Mouse (Mus musculus): ENCODE results near the gene Dppa2. TPM values are rescaled to one million over a fixed set of nuclear protein-coding genes. Genes with fewer than 3 reads are reported as not detected.
"Not testable (repeated sequence)": the region's sequence is repeated elsewhere in the genome, so short reads cannot be mapped to it uniquely, and the experiment has no call there.

Dppa2 gene
- polyA plus RNA-seq, 1 experiment from 2014 or later = not detected

DNA sequence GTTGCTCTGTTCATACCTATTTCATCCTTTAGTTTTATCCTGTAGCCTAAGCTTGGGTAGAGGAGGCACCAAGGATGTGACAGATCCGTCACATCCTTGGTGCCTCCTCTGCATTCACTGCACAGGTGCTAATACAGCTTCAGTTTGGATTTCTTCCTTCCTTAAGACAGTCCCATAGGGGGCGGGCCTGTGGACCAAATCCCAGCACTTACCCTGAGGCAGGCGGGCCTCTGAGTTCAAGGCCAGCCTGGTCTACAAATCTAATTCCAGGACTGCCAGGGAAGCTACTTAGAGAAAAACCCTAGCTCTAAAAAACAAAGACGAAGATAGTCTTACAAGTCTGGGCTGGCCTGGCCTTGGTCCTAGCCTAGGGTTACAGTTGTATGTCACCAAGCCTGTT lies 18.2 kb upstream of the Dppa2 start:
- WGBS = 85% methylated on average over 4 of the region's 4 CpGs
- ATAC-seq (ENCODE audit: insufficient number of reproducible peaks, low FRiP score, low TSS enrichment, low read depth) = no peak

DNA sequence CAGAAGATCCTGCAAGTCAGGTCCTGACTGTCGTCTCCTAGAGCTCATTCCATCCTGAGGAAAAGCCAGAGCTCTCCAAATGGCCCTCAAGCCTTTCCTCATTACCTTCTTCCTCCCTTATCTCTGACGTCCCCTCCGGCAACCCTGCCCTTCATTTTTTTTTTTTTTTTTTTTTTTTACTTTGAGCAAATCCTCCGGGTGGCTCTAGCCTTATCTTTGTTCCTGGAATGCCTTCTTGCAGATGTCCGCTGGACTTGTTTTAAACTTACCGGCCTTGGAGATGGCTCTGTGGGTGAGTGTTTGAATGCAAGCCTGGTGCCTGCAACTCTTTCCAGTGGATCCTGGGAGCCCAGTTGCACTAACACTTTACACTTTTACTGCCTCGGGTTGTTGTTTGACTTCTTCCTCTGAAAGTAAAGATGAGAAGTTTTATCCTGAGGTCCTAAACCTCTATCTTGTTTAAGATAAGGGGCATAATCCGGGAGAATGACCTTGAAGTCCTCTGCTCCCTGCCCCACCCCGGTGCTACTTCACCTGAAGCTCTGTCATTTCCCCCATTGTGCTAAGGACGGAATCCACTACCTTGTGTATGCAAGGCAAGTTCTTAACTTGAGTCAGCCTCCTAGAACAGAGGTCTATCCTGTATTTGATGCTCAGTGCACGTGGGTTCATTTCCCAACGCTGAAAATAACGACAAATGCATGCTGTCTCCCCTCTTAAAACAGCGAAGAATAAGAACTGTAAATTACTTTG lies 6.1 kb upstream of the Dppa2 start:
- ATAC-seq (ENCODE audit: insufficient number of reproducible peaks, low FRiP score, low TSS enrichment, low read depth) (no peak), DNase-seq (ENCODE audit: low spot score) (no peak)
- H3K9me3 ChIP-seq (ENCODE audit: control insufficient read depth, low read length) = no peaks in the 10 kb centered on the region
- H3K27me3 ChIP-seq (ENCODE audit: control insufficient read depth, insufficient read depth, low read length) = no peaks in the 10 kb centered on the region
- no peaks in the 10 kb centered on the region for H3K4me1 ChIP-seq (ENCODE audit: control insufficient read depth, insufficient read depth, low read length)
- WGBS = 66% methylated on average over 14 of the region's 14 CpGs
- H3K9ac ChIP-seq (ENCODE audit: low read length) = no peak overlapping the region
- H3K4me2 ChIP-seq (ENCODE audit: low read depth, severe bottlenecking) = no peak overlapping the region
- H3K27ac ChIP-seq (replicated peaks; ENCODE audit: low read depth, low read length) = no peak overlapping the region
- H3K36me3 ChIP-seq (ENCODE audit: control insufficient read depth, insufficient read depth, low read length) = no peaks in the 10 kb centered on the region
- H3K4me3 ChIP-seq (ENCODE audit: low read depth, low read length) = no peak overlapping the region

More for the DNA sequence above, 18.2 kb upstream of the Dppa2 start:
- no peaks in the 10 kb centered on the region for H3K36me3 ChIP-seq (ENCODE audit: control insufficient read depth, insufficient read depth, low read length)
- H3K4me3 ChIP-seq (ENCODE audit: low read depth, low read length) = no peak overlapping the region
- H3K27ac ChIP-seq (replicated peaks; ENCODE audit: low read depth, low read length) = no peak overlapping the region
- H3K4me2 ChIP-seq (ENCODE audit: low read depth, severe bottlenecking) = no peak overlapping the region
- H3K4me1 ChIP-seq (ENCODE audit: control insufficient read depth, insufficient read depth, low read length) = no peaks in the 10 kb centered on the region
- no peak for DNase-seq (ENCODE audit: low spot score)
- H3K9ac ChIP-seq (ENCODE audit: low read length) = no peak overlapping the region
- no peaks in the 10 kb centered on the region for H3K9me3 ChIP-seq (ENCODE audit: control insufficient read depth, low read length)
- no peaks in the 10 kb centered on the region for H3K27me3 ChIP-seq (ENCODE audit: control insufficient read depth, insufficient read depth, low read length)

DNA sequence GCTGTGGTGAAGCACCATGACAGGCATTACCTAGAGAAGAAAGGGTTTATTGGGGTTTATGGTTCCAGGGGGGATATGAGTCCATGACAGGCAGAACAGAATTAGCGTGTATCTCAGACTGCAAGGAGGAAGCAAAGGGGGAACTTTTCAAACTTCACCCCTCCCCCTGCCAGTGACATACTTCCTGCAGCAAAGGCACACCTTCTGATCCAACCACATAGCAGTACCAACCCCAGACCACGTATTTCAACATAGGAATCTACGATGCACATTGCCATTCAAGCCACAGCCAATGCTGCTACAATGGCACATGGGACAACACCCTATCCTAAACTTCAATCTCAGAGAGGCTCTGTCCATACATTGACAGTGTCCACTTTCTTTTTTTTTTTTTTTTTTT lies 3.8 kb upstream of the Dppa2 start:
- Histone ChIP-seq H3K4me1 (ENCODE audit: control insufficient read depth, insufficient read depth, low read length) (no peaks in the 10 kb centered on the region), H3K4me3 (ENCODE audit: low read depth, low read length) (no peak overlapping the region), H3K36me3 (ENCODE audit: control insufficient read depth, insufficient read depth, low read length) (no peaks in the 10 kb centered on the region), H3K9ac (ENCODE audit: low read length) (no peak overlapping the region), H3K9me3 (ENCODE audit: control insufficient read depth, low read length) (no peaks in the 10 kb centered on the region), H3K27me3 (ENCODE audit: control insufficient read depth, insufficient read depth, low read length) (no peaks in the 10 kb centered on the region), H3K4me2 (ENCODE audit: low read depth, severe bottlenecking) (no peak overlapping the region), H3K27ac (replicated peaks; ENCODE audit: low read depth, low read length) (no peak overlapping the region)
- 85% methylated on average over 3 of the region's 3 CpGs for WGBS
- no peak for DNase-seq (ENCODE audit: low spot score)
- no peak for ATAC-seq (ENCODE audit: insufficient number of reproducible peaks, low FRiP score, low TSS enrichment, low read depth)

DNA sequence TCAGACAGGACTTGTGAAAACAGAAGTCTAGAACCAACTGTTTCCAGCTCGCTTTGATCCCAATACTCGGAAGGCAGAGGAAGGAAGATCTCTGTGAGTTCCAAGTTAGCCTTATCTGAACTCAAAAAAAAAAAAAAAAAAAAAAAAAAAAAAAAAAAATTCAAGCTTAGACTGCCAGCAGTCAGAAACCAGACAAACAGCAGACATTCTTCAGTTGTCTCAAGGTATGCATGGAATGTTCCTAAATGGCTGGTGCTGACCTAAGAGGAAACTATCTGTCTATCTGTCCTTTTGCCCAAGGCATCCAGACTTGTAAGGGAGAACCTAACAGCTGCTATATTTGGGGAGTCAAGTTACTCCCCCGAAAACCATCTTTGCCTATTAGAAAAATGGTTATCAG lies 275 bp downstream of the Dppa2 start:
- no peak for DNase-seq (ENCODE audit: low spot score)
- Histone ChIP-seq H3K9ac (ENCODE audit: low read length) (no peak overlapping the region), H3K4me3 (ENCODE audit: low read depth, low read length) (no peak overlapping the region), H3K36me3 (ENCODE audit: control insufficient read depth, insufficient read depth, low read length) (no peaks in the 10 kb centered on the region), H3K27ac (replicated peaks; ENCODE audit: low read depth, low read length) (no peak overlapping the region), H3K4me1 (ENCODE audit: control insufficient read depth, insufficient read depth, low read length) (no peaks in the 10 kb centered on the region), H3K4me2 (ENCODE audit: low read depth, severe bottlenecking) (no peak overlapping the region), H3K9me3 (ENCODE audit: control insufficient read depth, low read length) (no peaks in the 10 kb centered on the region), H3K27me3 (ENCODE audit: control insufficient read depth, insufficient read depth, low read length) (no peaks in the 10 kb centered on the region)
- whole genome bisulfite sequencing = 81% methylated on average over 3 of the region's 3 CpGs
- ATAC-seq (ENCODE audit: insufficient number of reproducible peaks, low FRiP score, low TSS enrichment, low read depth) = no peak

DNA sequence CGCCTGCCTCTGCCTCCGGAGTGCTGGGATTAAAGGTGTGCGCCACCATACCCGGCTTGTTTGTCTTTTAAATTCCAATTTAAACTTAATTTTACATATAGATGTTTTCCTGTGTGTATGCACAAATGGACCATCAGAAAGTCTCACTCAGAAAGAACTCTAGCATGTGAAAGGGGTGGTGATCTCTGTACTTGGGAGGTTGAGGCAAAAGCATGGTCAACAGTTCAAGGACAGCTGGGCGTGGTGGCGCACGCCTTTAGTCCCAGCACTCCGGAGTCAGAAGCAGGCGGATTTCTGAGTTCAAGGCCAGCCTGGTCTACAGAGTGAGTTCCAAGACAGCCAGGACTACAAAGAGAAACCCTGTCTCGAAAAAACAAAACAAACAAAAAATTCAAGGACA lies 5.2 kb downstream of the Dppa2 start:
- WGBS = 92% methylated on average over 10 of the region's 10 CpGs
- not testable (repeated sequence) for H3K27ac ChIP-seq (replicated peaks; ENCODE audit: low read depth, low read length); H3K9me3 ChIP-seq (ENCODE audit: control insufficient read depth, low read length); H3K27me3 ChIP-seq (ENCODE audit: control insufficient read depth, insufficient read depth, low read length); H3K4me3 ChIP-seq (ENCODE audit: low read depth, low read length); DNase-seq (ENCODE audit: low spot score); H3K36me3 ChIP-seq (ENCODE audit: control insufficient read depth, insufficient read depth, low read length); ATAC-seq (ENCODE audit: insufficient number of reproducible peaks, low FRiP score, low TSS enrichment, low read depth); H3K4me2 ChIP-seq (ENCODE audit: low read depth, severe bottlenecking); H3K4me1 ChIP-seq (ENCODE audit: control insufficient read depth, insufficient read depth, low read length); H3K9ac ChIP-seq (ENCODE audit: low read length)

DNA sequence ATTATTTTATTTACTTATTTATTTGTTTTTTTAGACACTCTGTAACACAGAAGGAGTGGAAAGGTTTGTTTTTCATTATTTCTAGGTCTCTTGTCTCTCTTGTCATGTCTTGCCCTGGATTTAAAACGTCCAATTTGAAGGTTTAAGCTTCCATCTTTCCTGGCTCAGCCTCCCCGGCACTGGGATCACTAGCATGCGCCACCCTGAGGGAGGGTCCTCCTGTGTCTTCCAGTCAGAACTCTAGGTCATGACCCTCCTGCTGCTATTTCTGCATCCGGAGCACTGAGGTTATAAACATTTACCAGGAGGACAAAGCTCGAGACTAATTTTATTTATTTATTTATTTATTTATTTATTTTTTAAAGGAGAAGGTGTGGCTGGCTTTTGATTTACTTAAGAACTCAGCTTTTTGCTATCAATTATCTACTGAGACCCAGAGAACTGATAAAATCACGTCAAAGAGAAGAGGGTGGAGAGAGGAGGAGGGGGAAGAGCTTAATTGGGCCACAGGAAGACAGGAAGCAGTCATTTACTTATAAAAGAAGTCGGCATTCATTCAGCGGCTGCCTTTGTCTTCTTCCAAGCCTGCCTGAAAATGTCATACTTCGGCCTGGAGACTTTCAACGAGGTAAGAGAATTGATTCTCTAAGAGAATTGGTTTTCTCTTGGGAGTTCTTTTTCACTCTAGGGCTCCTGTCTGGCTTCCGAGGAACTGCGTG lies 6.4 kb downstream of the Dppa2 start:
- Histone ChIP-seq H3K9ac (ENCODE audit: low read length) (no peak overlapping the region), H3K4me1 (ENCODE audit: control insufficient read depth, insufficient read depth, low read length) (no peaks in the 10 kb centered on the region), H3K4me3 (ENCODE audit: low read depth, low read length) (no peak overlapping the region), H3K36me3 (ENCODE audit: control insufficient read depth, insufficient read depth, low read length) (no peaks in the 10 kb centered on the region), H3K27me3 (ENCODE audit: control insufficient read depth, insufficient read depth, low read length) (no peaks in the 10 kb centered on the region), H3K27ac (replicated peaks; ENCODE audit: low read depth, low read length) (no peak overlapping the region), H3K4me2 (ENCODE audit: low read depth, severe bottlenecking) (no peak overlapping the region), H3K9me3 (ENCODE audit: control insufficient read depth, low read length) (no peaks in the 10 kb centered on the region)
- ATAC-seq (ENCODE audit: insufficient number of reproducible peaks, low FRiP score, low TSS enrichment, low read depth) = no peak
- no peak for DNase-seq (ENCODE audit: low spot score)
- WGBS = 84% methylated on average over 12 of the region's 12 CpGs

DNA sequence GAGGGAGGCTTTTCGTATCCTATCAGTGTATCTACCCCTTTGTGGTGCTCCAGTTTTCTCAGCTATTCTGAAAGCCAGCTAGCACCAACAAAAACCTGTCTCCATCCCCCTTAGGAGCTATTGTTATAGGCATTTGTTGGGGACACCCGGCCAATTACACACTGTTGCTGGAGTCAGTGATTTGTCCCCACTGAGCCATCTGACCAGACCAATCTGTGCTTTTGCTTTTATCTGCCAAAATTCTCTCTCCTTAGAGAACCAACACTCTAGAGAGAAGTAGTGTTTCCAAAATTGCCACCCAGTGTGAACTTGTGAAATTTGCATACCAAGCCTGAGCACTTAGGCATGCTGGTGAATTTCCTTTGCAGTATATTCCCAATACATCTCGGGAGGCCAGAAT lies 11.6 kb downstream of the Dppa2 start:
- WGBS = 85% methylated on average over 3 of the region's 3 CpGs
- no peaks in the 10 kb centered on the region for H3K27me3 ChIP-seq (ENCODE audit: control insufficient read depth, insufficient read depth, low read length)
- ATAC-seq (ENCODE audit: insufficient number of reproducible peaks, low FRiP score, low TSS enrichment, low read depth) = no peak
- DNase-seq (ENCODE audit: low spot score) = no peak
- H3K4me2 ChIP-seq (ENCODE audit: low read depth, severe bottlenecking) = no peak overlapping the region
- no peak overlapping the region for H3K27ac ChIP-seq (replicated peaks; ENCODE audit: low read depth, low read length)
- no peak overlapping the region for H3K4me3 ChIP-seq (ENCODE audit: low read depth, low read length)
- no peaks in the 10 kb centered on the region for H3K9me3 ChIP-seq (ENCODE audit: control insufficient read depth, low read length)
- H3K36me3 ChIP-seq (ENCODE audit: control insufficient read depth, insufficient read depth, low read length) = no peaks in the 10 kb centered on the region
- no peak overlapping the region for H3K9ac ChIP-seq (ENCODE audit: low read length)
- no peaks in the 10 kb centered on the region for H3K4me1 ChIP-seq (ENCODE audit: control insufficient read depth, insufficient read depth, low read length)

DNA sequence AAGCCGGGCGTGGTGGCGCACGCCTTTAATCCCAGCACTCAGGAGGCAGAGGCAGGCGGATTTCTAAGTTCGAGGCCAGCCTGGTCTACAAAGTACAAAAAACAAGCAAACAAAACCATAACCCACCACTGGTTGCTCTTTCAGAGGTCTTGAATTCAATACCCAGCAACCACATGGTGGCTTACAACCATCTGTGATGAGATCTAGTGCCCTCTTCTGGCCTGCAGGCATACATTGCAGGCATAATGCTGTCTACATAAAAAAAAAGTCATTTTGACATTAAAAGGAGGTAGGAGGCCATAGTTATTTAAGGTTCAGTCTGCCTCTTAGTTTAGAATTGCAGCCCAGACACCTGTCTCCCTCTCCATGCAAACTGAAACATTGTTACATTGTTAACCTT lies 17.1 kb downstream of the Dppa2 start:
- Histone ChIP-seq H3K27me3 (ENCODE audit: control insufficient read depth, insufficient read depth, low read length) (no peaks in the 10 kb centered on the region), H3K4me2 (ENCODE audit: low read depth, severe bottlenecking) (no peak overlapping the region), H3K27ac (replicated peaks; ENCODE audit: low read depth, low read length) (no peak overlapping the region), H3K4me3 (ENCODE audit: low read depth, low read length) (no peak overlapping the region), H3K9me3 (ENCODE audit: control insufficient read depth, low read length) (no peaks in the 10 kb centered on the region), H3K4me1 (ENCODE audit: control insufficient read depth, insufficient read depth, low read length) (no peaks in the 10 kb centered on the region), H3K36me3 (ENCODE audit: control insufficient read depth, insufficient read depth, low read length) (no peaks in the 10 kb centered on the region), H3K9ac (ENCODE audit: low read length) (no peak overlapping the region)
- ATAC-seq (ENCODE audit: insufficient number of reproducible peaks, low FRiP score, low TSS enrichment, low read depth) = no peak
- no peak for DNase-seq (ENCODE audit: low spot score)
- 94% methylated on average over 6 of the region's 6 CpGs for WGBS

Data from limb, embryonic 11.5 days (tissue).